Mouse (Mus musculus): Measurements from ENCODE around the gene Zfhx2.

The Zfhx2 gene

GRCm38 (mm10) chr14:55078366-55078989, 13.6 kb downstream of the Zfhx2 start:
- DNase-seq (ENCODE audit: low read depth, low spot score), result no peak

- no peak for DNase-seq (ENCODE audit: low read depth, low spot score)
Observed at GRCm38 (mm10) chr14:55077481-55078365, 14.4 kb downstream of the Zfhx2 start.

- no peak for DNase-seq (ENCODE audit: low read depth, low spot score)
Observed at GRCm38 (mm10) chr14:55076956-55077355, 15.2 kb downstream of the Zfhx2 start.

- DNase-seq (ENCODE audit: low read depth, low spot score), result no peak
Observed at GRCm38 (mm10) chr14:55076224-55076623, 15.9 kb downstream of the Zfhx2 start.

- DNase-seq (ENCODE audit: low read depth, low spot score), result no peak
Observed at GRCm38 (mm10) chr14:55074416-55074815, 17.7 kb downstream of the Zfhx2 start.

GRCm38 (mm10) chr14:55071756-55072155, 20.4 kb downstream of the Zfhx2 start:
- no peak for DNase-seq (ENCODE audit: low read depth, low spot score)

- no peak for DNase-seq (ENCODE audit: low read depth, low spot score)
Observed at GRCm38 (mm10) chr14:55066042-55066441, 26.1 kb downstream of the Zfhx2 start.

- no peak for DNase-seq (ENCODE audit: low read depth, low spot score)
Observed at GRCm38 (mm10) chr14:55065391-55065790, 26.7 kb downstream of the Zfhx2 start.

- DNase-seq (ENCODE audit: low read depth, low spot score), result peak; percentile 72
Observed at GRCm38 (mm10) chr14:55064481-55065370, 27.4 kb downstream of the Zfhx2 start.

GRCm38 (mm10) chr14:55063581-55064381, 28.3 kb downstream of the Zfhx2 start:
- peak; percentile 55 for DNase-seq (ENCODE audit: low read depth, low spot score)

GRCm38 (mm10) chr14:55063117-55063516, 29.0 kb downstream of the Zfhx2 start:
- no peak for DNase-seq (ENCODE audit: low read depth, low spot score)

GRCm38 (mm10) chr14:55062626-55063025, 29.5 kb downstream of the Zfhx2 start:
- no peak for DNase-seq (ENCODE audit: low read depth, low spot score)

- DNase-seq (ENCODE audit: low read depth, low spot score), result no peak
Observed at GRCm38 (mm10) chr14:55061845-55062244, 30.3 kb downstream of the Zfhx2 start.

- no peak for DNase-seq (ENCODE audit: low read depth, low spot score)
Observed at GRCm38 (mm10) chr14:55059931-55060330, 32.2 kb downstream of the Zfhx2 start.

GRCm38 (mm10) chr14:55059009-55059408, 33.1 kb downstream of the Zfhx2 start:
- DNase-seq (ENCODE audit: low read depth, low spot score), result no peak

GRCm38 (mm10) chr14:55055167-55055834, 36.8 kb downstream of the Zfhx2 start:
- DNase-seq (ENCODE audit: low read depth, low spot score), result no peak

- DNase-seq (ENCODE audit: low read depth, low spot score), result no peak
Observed at GRCm38 (mm10) chr14:55054191-55054749, 37.9 kb downstream of the Zfhx2 start.

GRCm38 (mm10) chr14:55053708-55054190, 38.4 kb downstream of the Zfhx2 start:
- no peak for DNase-seq (ENCODE audit: low read depth, low spot score)

GRCm38 (mm10) chr14:55053050-55053449, 39.1 kb downstream of the Zfhx2 start:
- DNase-seq (ENCODE audit: low read depth, low spot score), result no peak

GRCm38 (mm10) chr14:55052496-55052895, 39.6 kb downstream of the Zfhx2 start:
- DNase-seq (ENCODE audit: low read depth, low spot score), result peak; percentile 55

Data from A20 (cell line).